Mouse (Mus musculus): Measurements from ENCODE around the gene Nanp. TPM values are rescaled to one million over a fixed set of nuclear protein-coding genes. Genes with fewer than 3 reads are reported as not detected.

Gene Nanp
- polyA plus RNA-seq, 1 experiment from 2014 or later: 51.9 TPM

DNA sequence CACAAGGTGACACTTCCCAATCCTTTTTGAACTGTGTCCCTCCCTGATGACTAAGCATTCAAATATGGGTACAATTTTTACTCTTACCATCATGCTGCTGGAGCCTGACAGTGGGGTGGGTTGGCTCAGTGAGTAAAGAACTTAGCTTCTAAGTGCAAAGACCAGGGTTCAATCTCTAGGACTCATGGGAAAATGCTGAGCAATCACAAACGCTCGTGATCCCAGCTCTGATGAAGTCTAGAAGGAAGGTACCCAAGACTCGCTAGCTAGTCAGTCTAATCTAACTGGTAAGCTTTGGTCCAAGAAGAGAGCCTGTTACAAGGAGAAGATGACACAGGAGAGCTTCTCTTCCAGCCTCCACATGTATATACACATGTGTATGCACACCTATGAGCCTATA, 4.8 kb downstream of the Nanp start:
- Histone ChIP-seq H3K4me1 (replicated peaks; ENCODE audit: control insufficient read depth, insufficient read depth, low read length) (peaks cover 6% of the 10 kb centered on the region; the same call in 1 of the 2 replicates), H3K9ac (ENCODE audit: low read length) (no peak overlapping the region), H3K4me3 (ENCODE audit: low read depth, low read length) (no peak overlapping the region), H3K27me3 (ENCODE audit: control insufficient read depth, insufficient read depth, low read length) (no peaks in the 10 kb centered on the region), H3K9me3 (ENCODE audit: control insufficient read depth, low read length) (no peaks in the 10 kb centered on the region), H3K27ac (ENCODE audit: low read depth, low read length) (no peak overlapping the region), H3K4me2 (ENCODE audit: low read depth, low read length, severe bottlenecking) (no peak overlapping the region), H3K36me3 (ENCODE audit: control insufficient read depth, insufficient read depth, low read length) (no peaks in the 10 kb centered on the region; the same call in 1 of the 2 replicates)
- DNase-seq (ENCODE audit: low spot score): no peak
- 90% methylated on average over 3 of the region's 3 CpGs for WGBS
- no peak for ATAC-seq (replicated peaks; ENCODE audit: low FRiP score)

DNA sequence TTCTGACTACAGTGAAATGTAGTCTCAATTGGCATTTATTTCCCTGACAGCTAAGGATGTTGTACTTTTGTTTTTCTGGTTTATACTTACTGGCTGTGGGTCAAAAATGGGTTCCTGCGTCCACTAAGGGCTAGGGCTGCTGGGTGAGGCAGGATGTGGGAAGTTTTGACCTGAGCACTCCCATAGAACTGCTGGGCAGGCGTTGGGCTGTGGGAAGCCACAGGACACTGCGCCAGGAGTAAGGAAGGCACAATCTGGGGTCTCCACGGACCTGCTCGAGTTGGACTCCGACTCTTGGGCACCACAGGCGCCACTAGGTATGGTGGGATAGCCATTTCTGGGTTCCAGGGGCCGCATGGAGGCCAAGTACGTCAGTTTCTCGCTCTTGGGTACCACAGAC, 18.0 kb downstream of the Nanp start:
- Histone ChIP-seq H3K27me3 (ENCODE audit: control insufficient read depth, insufficient read depth, low read length) (no peaks in the 10 kb centered on the region), H3K4me3 (ENCODE audit: low read depth, low read length) (no peak overlapping the region), H3K9me3 (ENCODE audit: control insufficient read depth, low read length) (no peaks in the 10 kb centered on the region), H3K9ac (ENCODE audit: low read length) (no peak overlapping the region), H3K4me2 (ENCODE audit: low read depth, low read length, severe bottlenecking) (no peak overlapping the region), H3K36me3 (ENCODE audit: control insufficient read depth, insufficient read depth, low read length) (no peaks in the 10 kb centered on the region), H3K4me1 (replicated peaks; ENCODE audit: control insufficient read depth, insufficient read depth, low read length) (no peaks in the 10 kb centered on the region), H3K27ac (ENCODE audit: low read depth, low read length) (no peak overlapping the region)
- ATAC-seq (replicated peaks; ENCODE audit: low FRiP score) (no peak), DNase-seq (ENCODE audit: low spot score) (no peak)
- 90% methylated on average over 10 of the region's 10 CpGs for WGBS

DNA sequence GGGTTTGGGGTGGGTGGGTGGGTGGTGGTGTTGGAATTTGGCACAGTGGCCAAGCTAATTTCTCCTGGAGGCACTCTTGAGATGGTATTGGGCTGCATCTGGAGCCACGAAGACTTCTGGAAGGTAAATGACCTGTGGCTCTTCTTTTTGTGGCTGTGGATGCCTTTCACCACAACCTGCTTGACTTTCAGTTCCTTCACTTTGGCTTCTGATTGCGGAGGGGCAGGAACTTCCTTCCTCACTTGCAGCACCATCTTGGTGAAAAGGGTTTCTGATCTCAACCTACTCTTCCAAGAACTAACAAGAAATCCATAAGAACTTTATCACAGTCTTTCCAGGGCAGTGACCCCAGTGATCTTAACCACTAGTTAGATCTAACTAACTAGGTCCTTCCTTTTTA, 23.9 kb downstream of the Nanp start:
- Histone ChIP-seq H3K27ac (ENCODE audit: low read depth, low read length) (no peak overlapping the region), H3K9me3 (ENCODE audit: control insufficient read depth, low read length) (no peaks in the 10 kb centered on the region), H3K4me1 (replicated peaks; ENCODE audit: control insufficient read depth, insufficient read depth, low read length) (no peaks in the 10 kb centered on the region), H3K27me3 (ENCODE audit: control insufficient read depth, insufficient read depth, low read length) (no peaks in the 10 kb centered on the region), H3K9ac (ENCODE audit: low read length) (no peak overlapping the region), H3K36me3 (ENCODE audit: control insufficient read depth, insufficient read depth, low read length) (no peaks in the 10 kb centered on the region), H3K4me3 (ENCODE audit: low read depth, low read length) (no peak overlapping the region), H3K4me2 (ENCODE audit: low read depth, low read length, severe bottlenecking) (no peak overlapping the region)
- 78% methylated on average over 2 of the region's 2 CpGs for WGBS
- no peak for ATAC-seq (replicated peaks; ENCODE audit: low FRiP score)
- no peak for DNase-seq (ENCODE audit: low spot score)

DNA sequence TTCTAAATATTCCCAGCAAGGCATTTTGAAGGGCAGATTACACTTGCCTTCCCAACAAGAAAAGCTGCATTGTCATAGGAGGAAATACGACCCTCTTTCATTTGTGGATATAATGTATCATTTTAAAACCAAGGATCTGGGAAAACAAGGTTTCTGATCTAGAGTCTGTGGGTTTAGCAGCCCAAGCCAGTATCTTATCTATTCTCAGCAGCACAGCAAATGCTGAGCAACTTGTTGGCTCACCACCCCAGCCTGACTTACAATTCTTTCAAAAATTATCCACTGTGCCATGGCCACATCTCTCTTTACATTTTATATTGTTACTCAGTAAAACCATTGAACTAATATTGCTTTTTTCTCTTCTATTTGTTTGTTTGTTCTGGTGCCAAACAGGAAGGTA, 27.9 kb downstream of the Nanp start:
- Histone ChIP-seq H3K9ac (ENCODE audit: low read length) (no peak overlapping the region), H3K36me3 (ENCODE audit: control insufficient read depth, insufficient read depth, low read length) (no peaks in the 10 kb centered on the region), H3K4me2 (ENCODE audit: low read depth, low read length, severe bottlenecking) (no peak overlapping the region), H3K27me3 (ENCODE audit: control insufficient read depth, insufficient read depth, low read length) (no peaks in the 10 kb centered on the region), H3K9me3 (ENCODE audit: control insufficient read depth, low read length) (no peaks in the 10 kb centered on the region), H3K27ac (ENCODE audit: low read depth, low read length) (no peak overlapping the region), H3K4me1 (replicated peaks; ENCODE audit: control insufficient read depth, insufficient read depth, low read length) (no peaks in the 10 kb centered on the region), H3K4me3 (ENCODE audit: low read depth, low read length) (no peak overlapping the region)
- DNase-seq (ENCODE audit: low spot score) (no peak), ATAC-seq (replicated peaks; ENCODE audit: low FRiP score) (no peak)
- WGBS: 73% methylated on average over 1 of the region's 1 CpGs

DNA sequence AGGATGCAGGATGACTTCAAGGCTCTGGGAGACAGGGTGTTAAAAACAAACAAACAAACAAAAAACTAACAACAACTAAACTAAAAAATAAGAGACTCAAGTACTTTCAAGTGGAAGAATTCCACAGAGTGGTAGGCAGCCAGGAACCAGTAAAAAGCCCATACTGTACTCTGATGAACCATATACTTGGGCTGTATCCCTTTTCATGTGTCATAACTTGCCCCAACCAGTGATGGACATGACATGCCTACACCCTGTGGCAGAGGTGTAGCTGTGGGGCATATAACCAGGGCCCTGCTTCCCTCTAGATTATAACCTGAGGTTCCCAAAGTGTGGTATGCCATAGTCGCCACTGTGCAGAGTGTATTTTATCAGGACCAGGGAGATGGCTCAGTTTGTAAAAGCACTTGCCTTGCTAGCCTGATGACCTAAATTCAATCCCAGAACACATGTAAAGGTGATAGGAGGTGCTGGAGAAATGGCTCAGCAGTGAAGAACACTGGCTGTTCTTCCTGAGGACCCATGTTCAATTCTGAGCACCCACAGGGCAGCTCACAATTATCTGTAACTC, 29.6 kb downstream of the Nanp start:
- Histone ChIP-seq H3K9me3 (ENCODE audit: control insufficient read depth, low read length) (no peaks in the 10 kb centered on the region), H3K4me1 (replicated peaks; ENCODE audit: control insufficient read depth, insufficient read depth, low read length) (no peaks in the 10 kb centered on the region), H3K27me3 (ENCODE audit: control insufficient read depth, insufficient read depth, low read length) (no peaks in the 10 kb centered on the region), H3K9ac (ENCODE audit: low read length) (peak overlapping the region; percentile 87), H3K4me3 (ENCODE audit: low read depth, low read length) (peak overlapping the region; percentile 68), H3K36me3 (ENCODE audit: control insufficient read depth, insufficient read depth, low read length) (no peaks in the 10 kb centered on the region), H3K4me2 (ENCODE audit: low read depth, low read length, severe bottlenecking) (peak overlapping the region; percentile 74; the same call in 1 of the 2 replicates), H3K27ac (ENCODE audit: low read depth, low read length) (no peak overlapping the region)
- DNase-seq (ENCODE audit: low spot score): no peak
- ATAC-seq (replicated peaks; ENCODE audit: low FRiP score): peak; percentile 66
- WGBS: 93% methylated on average over 1 of the region's 1 CpGs

DNA sequence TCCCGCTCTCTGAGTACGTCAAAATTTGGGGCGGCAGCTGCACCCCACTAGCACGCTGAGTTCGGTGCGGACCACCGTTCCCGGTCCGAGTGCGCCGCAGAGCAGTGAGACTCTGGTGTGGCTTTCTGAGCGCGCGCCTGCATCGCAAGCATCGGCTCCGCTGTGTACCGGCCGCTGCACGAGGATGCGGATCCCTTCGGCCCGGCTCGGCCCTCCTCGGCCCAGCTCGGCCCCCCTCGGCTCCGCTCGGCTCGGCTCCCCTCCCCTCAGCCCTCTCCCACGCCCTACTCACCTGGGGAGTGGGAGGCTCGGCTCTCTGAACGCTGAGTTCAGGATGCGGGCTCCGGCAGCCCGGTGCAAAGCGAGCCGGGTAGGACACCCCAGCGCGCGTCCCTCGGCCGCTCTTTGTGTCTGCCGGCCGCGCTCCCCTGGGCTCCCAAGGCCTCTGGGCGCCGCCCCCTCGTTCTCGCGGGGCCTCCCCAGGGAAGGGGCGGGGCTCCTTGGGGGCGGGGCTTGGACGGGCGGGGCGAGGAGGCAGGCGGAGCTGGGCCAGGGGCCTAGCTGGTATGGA, 30.2 kb downstream of the Nanp start:
- Histone ChIP-seq H3K9me3 (ENCODE audit: control insufficient read depth, low read length) (no peaks in the 10 kb centered on the region), H3K9ac (ENCODE audit: low read length) (peak overlapping the region; percentile 87), H3K36me3 (ENCODE audit: control insufficient read depth, insufficient read depth, low read length) (no peaks in the 10 kb centered on the region), H3K4me2 (ENCODE audit: low read depth, low read length, severe bottlenecking) (peak overlapping the region; percentile 74), H3K27me3 (ENCODE audit: control insufficient read depth, insufficient read depth, low read length) (no peaks in the 10 kb centered on the region), H3K4me3 (ENCODE audit: low read depth, low read length) (peak overlapping the region; percentile 68), H3K27ac (ENCODE audit: low read depth, low read length) (peak overlapping the region; percentile 70), H3K4me1 (replicated peaks; ENCODE audit: control insufficient read depth, insufficient read depth, low read length) (no peaks in the 10 kb centered on the region)
- WGBS: under 1% methylated on average over 52 of the region's 57 CpGs
- ATAC-seq (replicated peaks; ENCODE audit: low FRiP score) (peak; percentile 96), DNase-seq (ENCODE audit: low spot score) (peak; percentile 94)

DNA sequence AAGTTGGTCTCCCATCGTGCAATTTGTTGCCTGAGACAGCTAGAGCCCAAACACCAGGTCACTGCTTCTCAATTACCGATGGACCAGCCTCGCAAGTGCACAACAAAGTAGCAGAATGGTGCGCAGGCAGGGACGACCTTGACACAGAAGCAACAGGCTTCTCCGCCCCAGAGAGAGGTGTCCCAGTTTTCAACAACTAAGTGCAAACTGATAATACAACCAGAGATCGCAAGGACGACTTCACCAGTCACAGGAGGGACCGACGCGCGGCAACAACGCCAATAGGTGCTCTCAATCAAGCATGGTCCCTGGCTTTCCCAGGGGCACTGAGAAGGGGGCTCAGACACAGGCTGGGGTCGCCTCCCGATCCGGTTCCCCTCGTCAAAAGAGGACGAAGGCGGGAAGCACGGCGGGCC, 30.7 kb downstream of the Nanp start:
- no peaks in the 10 kb centered on the region for H3K27me3 ChIP-seq (ENCODE audit: control insufficient read depth, insufficient read depth, low read length)
- peak; percentile 47 for ATAC-seq (replicated peaks; ENCODE audit: low FRiP score)
- 0% methylated on average over 21 of the region's 21 CpGs for WGBS
- H3K9me3 ChIP-seq (ENCODE audit: control insufficient read depth, low read length): no peaks in the 10 kb centered on the region
- H3K4me3 ChIP-seq (ENCODE audit: low read depth, low read length): peak overlapping the region; percentile 68
- H3K27ac ChIP-seq (ENCODE audit: low read depth, low read length): no peak overlapping the region
- DNase-seq (ENCODE audit: low spot score): no peak
- H3K4me1 ChIP-seq (replicated peaks; ENCODE audit: control insufficient read depth, insufficient read depth, low read length): no peaks in the 10 kb centered on the region
- peak overlapping the region; percentile 87 for H3K9ac ChIP-seq (ENCODE audit: low read length)
- H3K4me2 ChIP-seq (ENCODE audit: low read depth, low read length, severe bottlenecking): peak overlapping the region; percentile 74
- H3K36me3 ChIP-seq (ENCODE audit: control insufficient read depth, insufficient read depth, low read length): no peaks in the 10 kb centered on the region

DNA sequence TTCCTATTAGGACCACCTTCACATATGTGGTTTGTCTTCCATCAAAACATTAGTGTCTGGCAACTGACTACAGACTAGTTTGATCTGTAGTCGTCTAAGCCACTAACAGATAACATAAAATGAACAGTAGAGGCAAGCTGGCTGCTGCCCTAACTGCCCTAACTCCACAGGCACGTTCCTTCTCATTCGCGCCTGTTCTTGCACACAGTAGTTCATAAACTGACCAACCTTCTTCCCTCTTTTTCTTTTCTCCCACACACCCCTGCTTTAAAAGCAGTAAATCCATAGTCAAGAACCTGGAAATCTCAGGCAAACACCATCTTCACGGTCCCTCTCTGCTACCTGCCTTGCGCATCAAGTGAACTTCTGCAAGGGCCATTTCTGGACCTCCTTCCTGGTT, 31.2 kb downstream of the Nanp start:
- H3K27me3 ChIP-seq (ENCODE audit: control insufficient read depth, insufficient read depth, low read length): no peaks in the 10 kb centered on the region
- no peak overlapping the region for H3K27ac ChIP-seq (ENCODE audit: low read depth, low read length)
- peak overlapping the region; percentile 74 for H3K4me2 ChIP-seq (ENCODE audit: low read depth, low read length, severe bottlenecking)

More for the DNA sequence above, 31.2 kb downstream of the Nanp start:
- Histone ChIP-seq H3K9me3 (ENCODE audit: control insufficient read depth, low read length) (no peaks in the 10 kb centered on the region), H3K9ac (ENCODE audit: low read length) (peak overlapping the region; percentile 87), H3K4me1 (replicated peaks; ENCODE audit: control insufficient read depth, insufficient read depth, low read length) (no peaks in the 10 kb centered on the region), H3K4me3 (ENCODE audit: low read depth, low read length) (peak overlapping the region; percentile 68), H3K36me3 (ENCODE audit: control insufficient read depth, insufficient read depth, low read length) (no peaks in the 10 kb centered on the region)
- WGBS: 49% methylated on average over 6 of the region's 6 CpGs
- no peak for ATAC-seq (replicated peaks; ENCODE audit: low FRiP score)
- DNase-seq (ENCODE audit: low spot score): no peak

All from forebrain, embryonic 11.5 days (tissue).